Mouse (Mus musculus): ENCODE measurements at regions not wholly inside any gene's neighbourhood (a gene's known extent, or its start where the extent isn't known, plus 50 kb on each side); places are given as distances from the start of the nearest gene placed in this dataset.

DNA sequence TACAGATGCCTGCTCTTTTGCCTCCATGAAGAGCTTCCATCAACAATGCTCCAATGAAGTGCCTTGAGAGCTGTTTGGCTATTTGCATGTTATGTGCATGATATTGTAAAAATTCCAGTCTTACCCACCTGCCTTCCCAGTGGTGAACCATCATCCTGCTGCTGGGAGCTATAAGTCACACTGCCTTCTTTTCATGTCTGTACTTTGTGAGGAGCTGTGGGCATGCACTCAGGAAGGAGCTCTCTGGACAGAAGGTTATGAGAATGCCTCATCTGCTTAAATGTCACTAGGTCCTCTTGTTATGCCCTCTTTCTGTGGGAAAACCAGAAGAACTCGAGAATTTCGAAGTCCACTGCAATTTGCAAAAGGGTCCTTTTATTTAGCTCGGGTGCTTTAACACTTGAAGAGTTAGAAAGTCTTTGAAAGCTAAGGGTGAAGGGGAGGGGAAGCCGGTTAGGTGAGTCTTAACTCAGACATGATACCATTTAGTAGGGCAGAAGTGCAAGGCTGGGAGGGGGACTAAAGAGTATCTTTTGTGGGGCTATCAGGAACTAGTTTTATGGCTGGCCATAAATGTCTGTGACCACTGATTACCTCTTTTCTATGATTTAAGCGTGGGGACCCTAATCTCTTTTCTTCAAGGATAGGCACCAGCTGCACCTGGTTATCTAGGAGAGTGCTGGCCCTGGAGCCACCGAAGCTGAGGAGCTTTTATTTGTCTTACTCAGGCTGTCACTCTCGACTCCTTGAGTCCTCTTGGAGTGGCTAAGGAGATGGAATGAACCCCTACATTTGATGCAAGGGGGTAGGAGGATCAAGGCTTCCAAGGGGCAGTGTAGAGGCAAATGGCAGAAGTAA, 144.8 kb downstream of the Csl start:
- no peak for ATAC-seq (replicated peaks; ENCODE audit: low read depth, poor library complexity, severe bottlenecking)

DNA sequence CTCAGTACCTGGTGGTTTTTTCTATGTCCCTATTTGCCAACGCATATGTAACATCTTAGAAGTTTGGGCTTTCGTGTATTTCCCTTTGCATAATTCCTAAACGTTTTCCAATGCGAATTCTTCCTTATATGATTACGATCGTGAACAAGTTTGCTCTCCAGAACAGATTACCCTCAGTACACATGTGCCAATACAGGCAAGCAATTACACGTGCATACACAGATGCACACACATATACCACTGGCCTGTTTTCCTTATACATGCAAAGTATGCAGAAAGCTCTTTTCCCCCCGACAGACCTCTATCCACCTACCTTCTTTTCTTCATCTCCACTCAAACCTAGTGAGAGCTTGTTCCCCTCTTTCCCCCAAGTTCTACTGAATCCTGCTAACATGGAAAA, 144.1 kb downstream of the Csl start:
- no peak for ATAC-seq (replicated peaks; ENCODE audit: low read depth, poor library complexity, severe bottlenecking)

DNA sequence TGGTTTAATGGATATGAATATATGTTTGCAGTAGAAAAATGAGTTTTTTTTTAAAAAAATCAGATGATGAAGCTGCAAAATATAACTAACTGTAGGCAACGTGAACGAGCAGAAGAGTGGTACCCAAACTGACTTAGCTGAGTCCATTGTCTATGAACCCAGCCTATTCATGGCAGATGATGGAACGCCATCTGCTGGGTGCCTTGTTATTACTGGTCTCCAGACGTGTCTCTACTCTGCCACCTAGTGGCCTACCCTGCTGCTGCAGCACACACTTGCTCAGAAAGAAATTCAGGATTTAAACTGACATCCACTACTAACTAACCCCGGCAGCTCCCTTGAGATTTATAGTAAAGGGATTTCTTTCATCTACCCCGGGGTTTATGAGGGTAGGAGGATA, 143.7 kb downstream of the Csl start:
- ATAC-seq (replicated peaks; ENCODE audit: low read depth, poor library complexity, severe bottlenecking) = peak; percentile 97

DNA sequence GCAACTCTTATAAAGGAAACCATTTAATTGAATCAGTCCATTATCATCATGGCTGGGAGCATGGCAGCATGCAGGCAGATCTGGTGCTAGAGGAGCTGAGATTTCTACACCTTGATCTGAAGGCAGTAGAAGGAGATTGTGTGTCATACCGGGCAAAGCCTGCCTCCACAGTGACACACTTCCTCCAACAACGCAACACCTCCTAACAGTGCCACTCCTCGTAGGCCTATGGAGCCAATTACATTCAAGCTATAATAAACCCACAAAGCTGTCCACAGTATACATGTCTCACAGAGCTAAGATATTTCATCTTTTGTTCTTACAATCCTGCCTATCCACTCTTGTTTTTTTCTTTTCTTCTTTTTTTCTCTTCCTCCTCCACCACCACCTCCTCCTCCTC, 141.8 kb downstream of the Csl start:
- no peak for ATAC-seq (replicated peaks; ENCODE audit: low read depth, poor library complexity, severe bottlenecking)

DNA sequence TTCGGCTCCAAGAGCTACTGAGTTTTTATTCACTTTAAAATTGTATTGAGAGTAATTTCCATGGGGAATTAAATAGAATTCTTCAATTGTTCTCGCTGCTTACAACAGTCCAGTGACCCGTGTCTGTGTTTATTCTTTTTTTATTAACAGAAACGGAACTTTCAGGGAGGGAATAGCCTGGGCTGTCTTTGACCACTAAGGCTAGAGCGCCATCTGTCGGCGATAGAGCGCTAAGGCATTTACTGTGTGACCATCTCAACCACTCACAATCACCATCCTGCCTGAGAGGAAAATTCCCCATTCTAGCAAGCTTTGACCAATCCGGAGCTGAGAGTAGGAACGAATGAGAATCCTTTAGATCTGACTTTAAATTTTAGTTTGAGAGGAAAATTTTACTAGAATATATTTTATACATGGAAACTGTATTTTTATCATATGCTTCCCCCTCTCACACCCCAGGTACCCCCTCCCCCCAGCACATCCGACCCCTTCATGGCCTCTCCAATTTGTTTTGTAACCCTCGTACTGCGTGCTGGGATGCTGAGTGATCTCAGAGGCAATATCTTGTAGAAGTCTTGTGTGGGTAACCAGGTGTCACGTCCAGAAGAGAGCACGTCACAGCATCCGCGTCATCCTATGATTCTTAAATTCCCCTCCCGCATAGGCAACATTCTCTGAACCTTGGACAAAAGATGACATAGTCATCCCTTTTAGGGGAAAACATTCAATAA, 139.9 kb downstream of the Csl start:
- ATAC-seq (replicated peaks; ENCODE audit: low read depth, poor library complexity, severe bottlenecking) = peak; percentile 82

DNA sequence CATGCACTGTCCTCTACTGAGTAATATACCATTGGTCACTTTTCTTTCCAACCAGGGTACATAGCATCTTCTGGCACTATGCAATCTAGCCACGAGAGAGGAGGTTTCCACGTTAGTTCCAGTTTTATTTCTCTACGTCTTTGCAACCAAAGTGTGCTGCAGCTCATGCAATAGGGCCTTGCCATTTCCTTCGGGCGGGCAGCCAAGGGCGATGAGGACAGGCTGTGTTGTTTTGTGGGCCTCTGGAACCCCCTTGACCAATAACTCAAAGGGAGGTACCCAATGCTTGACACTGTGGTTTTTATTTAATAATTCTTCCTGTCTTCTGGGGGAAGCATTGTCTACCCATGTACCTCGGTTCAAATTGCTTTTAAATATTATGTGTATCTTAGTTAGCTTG, 139.0 kb downstream of the Csl start:
- 0 out of 2 replicates have a peak, but pooled peaks have one; percentile 15 for ATAC-seq (replicated peaks; ENCODE audit: low read depth, poor library complexity, severe bottlenecking)

DNA sequence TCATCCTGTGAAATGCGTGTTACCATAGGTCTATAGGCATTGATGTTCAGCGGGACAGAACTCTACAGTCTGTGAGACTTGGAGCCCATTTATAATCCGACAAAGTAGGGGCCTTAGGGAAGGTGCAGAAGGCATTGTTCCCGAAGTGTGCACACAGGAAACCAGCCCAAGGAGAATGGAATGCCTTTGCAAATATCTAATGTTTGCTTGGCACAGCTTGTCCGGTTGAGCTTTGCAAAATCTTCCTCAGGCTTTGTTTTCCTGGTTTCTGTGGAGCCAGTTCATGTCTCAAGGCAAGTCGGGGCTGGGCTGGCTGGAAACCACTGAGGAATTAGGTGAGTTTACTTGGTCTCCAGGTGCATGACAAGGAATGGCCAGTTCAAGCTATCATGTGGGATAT, 132.1 kb downstream of the Csl start:
- no peak for ATAC-seq (replicated peaks; ENCODE audit: low read depth, poor library complexity, severe bottlenecking)

DNA sequence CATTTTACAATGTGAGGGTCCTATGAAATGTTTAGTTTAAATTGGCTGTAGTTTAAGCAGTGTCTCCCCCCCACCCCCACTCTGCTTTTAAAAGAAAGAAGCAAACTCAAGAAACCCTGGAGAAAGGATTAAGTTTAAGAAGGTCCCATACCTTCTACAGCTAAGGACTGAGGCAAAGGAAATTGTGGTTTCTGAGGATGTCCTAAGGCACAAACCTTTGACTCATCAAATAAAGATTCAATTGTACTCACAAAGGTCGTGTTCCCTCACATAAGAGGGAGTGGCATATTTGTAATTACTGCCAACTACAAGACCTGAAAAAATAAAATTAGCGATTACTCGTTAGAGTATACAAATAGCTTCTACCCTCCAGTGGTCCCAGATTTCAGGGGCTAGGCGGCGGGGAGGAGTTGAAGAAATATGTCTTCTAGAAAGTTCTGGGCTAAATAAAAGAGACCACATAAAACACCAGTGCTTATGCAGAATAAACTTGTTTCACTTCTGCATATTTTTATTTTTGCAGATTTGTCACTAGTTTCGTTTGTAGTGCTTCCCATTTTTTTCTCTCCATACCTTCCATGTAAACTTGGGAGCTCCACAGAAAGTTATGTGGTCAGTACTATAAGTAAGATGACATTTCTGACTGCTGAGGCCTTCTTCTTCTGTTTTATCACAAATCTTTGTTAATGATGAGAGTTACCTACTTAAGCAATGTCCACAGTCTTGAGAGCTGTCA, 127.0 kb downstream of the Csl start:
- peak; percentile 88 for ATAC-seq (replicated peaks; ENCODE audit: low read depth, poor library complexity, severe bottlenecking)

DNA sequence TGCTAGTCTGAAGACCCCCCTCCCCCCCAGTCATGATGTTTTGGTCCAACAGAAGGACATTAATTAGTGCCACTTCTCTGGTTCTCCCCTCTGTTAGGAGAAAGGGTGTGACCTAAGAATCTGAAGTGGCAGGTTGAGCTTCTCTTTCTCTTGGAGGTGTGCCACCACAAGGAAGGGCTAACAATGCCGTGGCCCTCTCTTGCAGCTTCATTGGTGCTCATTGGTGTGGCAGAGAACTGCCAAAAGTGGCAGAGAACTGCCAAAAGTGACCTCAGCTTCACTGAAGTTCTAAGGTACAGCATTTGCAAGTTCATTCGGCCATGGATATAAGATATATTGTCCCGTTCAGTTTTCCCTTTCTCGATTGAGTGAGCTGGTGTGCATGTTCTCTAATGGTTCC, 123.7 kb downstream of the Csl start:
- no peak for ATAC-seq (replicated peaks; ENCODE audit: low read depth, poor library complexity, severe bottlenecking)

DNA sequence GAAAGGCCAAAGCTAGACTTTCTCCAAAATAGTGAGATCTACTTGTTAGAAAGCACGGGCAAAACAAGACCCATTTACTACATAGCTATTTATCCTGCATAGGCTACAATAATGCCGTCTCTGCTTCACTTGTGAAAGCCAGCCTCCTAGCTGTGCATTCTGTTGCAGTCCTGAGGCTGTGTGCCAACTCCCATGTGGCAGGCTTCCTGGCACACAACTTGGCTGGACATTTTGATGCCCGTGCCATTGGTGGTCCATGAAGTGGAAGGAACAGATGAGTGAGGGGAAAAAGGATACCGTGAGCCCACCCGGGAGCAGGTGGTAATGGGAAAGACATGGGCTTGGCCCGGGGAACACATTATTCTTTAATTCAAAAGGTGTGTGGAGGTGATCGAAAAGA, 120.4 kb downstream of the Csl start:
- no peak for ATAC-seq (replicated peaks; ENCODE audit: low read depth, poor library complexity, severe bottlenecking)

DNA sequence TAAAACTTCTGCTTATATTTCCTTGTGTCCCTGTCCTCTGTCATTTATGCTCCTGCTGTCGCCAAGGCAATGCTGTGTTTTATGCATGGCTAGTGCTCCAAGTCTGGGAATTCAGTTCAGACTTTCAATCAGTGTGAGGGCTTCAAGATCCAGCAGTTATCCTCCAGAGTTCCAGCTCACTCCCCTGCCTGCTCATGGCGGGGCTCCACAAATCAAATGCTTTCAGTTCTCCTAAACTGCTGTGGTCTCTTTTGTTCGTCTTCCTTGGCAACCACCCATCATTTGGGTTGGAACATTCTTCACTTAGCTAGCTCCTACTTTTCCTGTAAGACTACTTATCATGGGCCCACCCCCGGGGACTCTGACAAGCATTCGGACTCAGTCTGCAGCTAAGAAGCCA, 120.0 kb downstream of the Csl start:
- no peak for ATAC-seq (replicated peaks; ENCODE audit: low read depth, poor library complexity, severe bottlenecking)

DNA sequence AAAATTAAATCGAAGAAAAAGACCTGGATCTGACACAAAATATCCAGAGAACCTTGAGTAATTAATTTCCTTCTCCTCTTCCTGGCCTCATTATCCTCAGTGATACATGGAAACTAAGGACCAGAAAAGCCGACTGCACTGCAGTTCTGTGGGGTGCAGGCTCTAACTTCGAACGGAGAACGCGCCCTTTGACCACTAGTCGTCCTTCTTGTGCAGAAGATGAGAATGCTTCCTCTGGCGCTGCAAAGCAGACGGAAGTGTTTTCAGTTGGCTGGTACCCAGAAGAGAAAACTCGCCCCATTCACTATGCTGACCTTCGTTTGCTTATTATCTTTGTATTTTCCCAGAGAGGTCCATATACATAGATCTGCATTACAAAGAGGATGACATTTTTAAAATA, 117.7 kb downstream of the Csl start:
- peak; percentile 98 for ATAC-seq (replicated peaks; ENCODE audit: low read depth, poor library complexity, severe bottlenecking)

DNA sequence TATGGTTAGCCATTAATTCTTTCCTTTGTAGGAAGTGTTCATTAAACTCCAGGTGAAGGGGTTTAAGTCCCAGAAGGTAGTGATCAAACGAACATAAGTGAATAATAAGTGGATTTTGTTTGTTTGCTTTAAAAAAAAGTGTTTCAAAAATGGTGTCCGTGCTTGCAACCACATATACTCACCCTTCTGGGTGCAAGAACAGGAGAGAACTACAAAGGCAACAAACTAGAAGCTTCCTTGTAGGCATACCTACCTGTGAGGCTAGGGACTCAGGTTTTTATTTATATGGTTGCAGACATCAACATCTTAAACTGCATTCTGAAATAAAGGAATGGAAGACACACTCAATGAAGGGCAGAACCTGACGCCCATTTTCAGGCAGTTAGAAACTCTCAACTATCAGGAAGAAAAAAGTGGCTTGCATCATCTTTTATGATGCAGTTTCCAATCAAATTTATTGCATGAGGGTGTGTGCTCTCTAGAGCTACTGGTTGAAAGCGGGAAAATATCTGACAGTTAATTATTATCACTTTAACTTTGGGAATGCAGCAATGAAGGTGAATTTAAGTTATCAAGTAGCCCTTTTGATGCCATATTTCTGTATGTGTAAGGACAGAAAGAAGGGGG, 117.1 kb downstream of the Csl start:
- no peak for ATAC-seq (replicated peaks; ENCODE audit: low read depth, poor library complexity, severe bottlenecking)

DNA sequence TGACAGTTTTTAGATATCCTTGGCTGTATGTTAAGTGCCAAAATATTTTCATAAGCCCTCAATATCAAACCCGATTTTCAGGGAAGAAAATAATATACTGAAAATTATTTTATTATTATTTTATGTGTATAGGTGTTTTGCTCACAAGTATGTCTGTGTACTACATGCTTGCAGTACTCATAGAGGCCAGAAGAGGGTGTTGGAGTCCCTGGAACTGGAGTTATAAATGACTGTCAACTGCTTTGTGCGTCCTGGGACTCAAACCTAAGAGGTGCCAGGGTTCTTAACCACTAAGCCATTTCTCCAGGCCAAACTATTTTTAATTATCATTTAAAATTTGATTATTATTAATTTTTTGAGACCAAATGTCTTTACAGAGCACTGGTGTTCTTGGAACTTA, 114.5 kb downstream of the Csl start:
- 0 out of 2 replicates have a peak, but pooled peaks have one; percentile 55 for ATAC-seq (replicated peaks; ENCODE audit: low read depth, poor library complexity, severe bottlenecking)

DNA sequence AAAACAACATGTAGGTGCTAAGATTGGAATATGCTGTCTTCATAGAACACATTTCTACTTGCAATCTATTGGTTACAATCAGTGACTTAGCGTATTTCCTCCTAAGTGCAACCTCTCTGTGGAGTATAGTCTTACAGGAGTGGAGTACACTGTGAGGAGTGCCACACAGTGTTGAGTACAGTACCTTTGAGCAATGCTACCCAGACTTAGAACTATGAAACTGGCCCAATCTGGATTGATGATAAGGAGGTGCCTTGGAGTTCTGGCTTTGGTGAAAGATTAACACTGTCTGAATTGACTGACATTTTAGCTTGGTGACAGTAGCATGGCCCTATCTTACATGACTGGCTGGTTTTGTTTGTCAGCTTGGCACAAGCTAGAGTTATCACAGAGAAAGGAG, 107.4 kb downstream of the Csl start:
- ATAC-seq (replicated peaks; ENCODE audit: low read depth, poor library complexity, severe bottlenecking) = no peak

DNA sequence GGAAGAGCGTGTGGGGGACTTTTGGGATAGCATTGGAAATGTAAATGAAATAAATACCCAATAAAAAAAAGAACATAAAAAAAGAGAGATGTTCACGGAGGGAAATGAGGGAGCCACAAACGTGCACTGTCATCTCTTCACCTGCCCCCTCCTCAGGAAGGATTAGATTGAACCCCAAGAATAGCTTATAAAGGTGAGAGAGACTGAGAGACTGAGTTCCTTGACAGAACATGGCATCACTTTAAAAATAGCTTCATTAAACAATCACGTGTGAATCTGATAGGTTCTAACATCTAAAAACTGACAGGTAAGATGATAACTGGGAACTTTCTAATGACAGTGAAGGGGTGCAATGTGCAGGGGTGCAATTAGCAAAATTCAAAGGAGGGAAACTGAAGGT, 105.2 kb downstream of the Csl start:
- ATAC-seq (replicated peaks; ENCODE audit: low read depth, poor library complexity, severe bottlenecking) = no peak

DNA sequence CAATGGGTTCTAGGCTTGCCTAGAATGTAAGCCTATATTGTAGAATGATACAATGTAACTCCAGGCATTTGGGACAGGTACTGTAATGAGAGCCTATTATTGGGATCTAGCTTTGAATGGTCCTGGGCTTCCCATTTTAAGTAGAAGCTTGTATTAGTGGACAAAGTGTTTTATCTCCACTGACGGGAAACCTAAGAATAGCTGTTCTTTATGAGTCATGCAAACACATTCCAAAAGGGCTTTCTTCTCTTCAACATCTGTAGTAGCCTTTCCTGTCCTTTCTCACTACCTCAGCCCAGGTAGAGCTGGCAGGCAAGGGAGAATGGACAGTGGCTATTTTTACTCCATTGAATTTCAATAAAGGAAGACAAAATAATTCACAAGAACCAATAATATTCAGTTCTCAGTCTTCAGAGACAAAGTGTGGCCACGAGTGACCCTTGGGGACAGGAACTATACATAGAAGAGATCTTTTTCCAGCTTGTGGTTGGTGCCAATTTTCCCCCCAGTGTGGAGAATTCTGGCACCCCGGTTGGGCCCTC, 82.8 kb downstream of the Csl start:
- ATAC-seq (replicated peaks; ENCODE audit: low read depth, poor library complexity, severe bottlenecking) = no peak

DNA sequence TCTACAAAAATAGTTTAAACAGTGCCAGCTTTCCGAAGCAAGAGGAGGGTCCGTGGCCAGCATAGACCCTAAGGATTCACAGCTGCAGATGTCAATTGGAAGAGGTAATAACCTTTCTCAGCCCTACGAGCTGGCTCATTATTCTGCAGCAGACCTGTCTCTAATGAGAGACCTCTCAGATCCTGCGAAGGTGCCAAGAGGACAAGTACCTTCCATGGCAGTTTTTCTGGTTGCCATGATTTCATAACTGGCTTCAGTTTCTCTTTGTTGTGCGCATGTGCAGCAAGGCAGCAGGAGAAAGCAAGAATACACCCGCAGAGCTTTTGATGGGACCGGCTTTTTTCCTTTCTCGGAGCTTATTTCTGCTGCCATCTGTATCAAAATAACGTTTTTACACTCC, 81.4 kb downstream of the Csl start:
- ATAC-seq (replicated peaks; ENCODE audit: low read depth, poor library complexity, severe bottlenecking) = no peak

DNA sequence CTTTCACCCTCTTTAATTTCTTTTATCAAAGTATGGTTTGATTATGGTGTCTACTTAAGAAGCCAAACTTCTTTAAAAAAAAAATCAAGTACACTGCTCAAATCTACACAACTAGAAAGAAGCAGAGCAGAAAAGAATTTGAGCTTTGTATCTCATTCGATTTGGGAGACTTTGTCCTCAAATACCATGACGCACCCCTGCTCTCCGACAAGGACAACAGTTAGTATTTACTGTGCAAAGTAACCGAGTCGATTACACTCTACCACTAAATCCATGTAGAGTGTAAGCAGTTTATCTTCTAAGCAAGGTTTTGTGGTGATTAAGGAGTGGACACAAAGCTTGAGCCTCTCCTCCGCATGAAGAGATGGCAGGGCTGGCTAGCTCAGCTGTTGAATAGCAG, 79.6 kb downstream of the Csl start:
- no peak for ATAC-seq (replicated peaks; ENCODE audit: low read depth, poor library complexity, severe bottlenecking)

DNA sequence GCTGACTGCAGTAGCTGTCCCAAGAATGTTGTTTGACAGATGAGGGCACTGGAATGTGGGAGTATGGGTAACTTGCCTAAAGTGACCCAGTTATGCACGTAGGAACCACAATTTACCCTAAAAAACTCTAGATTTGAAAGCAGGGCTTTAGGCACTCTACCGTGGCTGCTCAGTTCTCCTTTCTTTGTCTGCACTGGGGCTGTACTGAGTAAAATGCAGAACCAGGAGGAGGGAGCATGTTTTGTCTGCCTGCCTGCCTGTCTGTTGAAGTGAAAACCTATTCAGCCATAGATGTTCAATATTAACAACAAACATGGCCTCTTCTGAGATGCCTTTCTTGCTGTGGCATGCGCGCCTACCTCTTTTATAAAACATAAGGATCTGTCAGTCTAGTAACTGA, 77.5 kb downstream of the Csl start:
- ATAC-seq (replicated peaks; ENCODE audit: low read depth, poor library complexity, severe bottlenecking) = no peak

Data from common myeloid progenitor, adult 5-6 weeks (primary cell).